Mouse (Mus musculus): Measurements from ENCODE around the gene Lhx4. TPM values are rescaled to one million over a fixed set of nuclear protein-coding genes. Genes with fewer than 3 reads are reported as not detected.

Lhx4 gene
- polyA plus RNA-seq, 1 experiment from 2014 or later, result 3.4 TPM

DNA sequence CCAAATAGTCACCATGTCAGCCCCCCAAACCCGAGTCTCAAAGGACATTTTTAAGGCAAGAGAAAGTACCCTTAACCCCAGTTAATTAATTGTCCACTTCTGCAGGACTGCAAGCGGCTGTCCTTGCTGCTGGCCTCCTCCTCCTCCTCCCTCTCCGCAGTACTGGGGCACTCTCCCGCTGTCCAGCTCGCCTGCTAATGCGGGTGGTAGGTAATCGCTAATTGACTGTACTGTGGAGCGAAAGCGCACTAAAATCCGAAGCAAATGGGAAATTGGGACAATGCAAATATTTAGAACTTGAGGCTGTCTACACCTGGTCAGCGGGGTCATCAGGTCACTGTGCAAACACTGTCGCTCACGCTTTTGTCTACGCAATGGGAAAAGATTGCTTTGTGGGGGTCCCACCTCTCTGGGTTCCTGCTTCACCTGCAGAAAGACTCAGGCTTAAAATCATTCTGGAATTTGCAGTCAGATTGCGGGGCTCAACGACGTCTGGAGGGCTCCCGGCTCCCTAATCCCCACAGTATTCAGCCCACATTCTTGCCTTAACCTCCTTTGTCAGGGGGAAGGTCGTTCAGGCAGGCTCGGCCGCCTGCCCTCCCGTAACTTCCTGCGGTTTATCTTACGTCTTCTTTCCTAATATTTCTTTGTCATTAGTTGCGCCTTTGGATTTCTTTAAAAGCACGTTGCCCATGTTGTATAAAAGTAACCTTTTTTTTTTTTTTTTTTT, 15.2 kb downstream of the Lhx4 start:
- H3K36me3 ChIP-seq (replicated peaks; ENCODE audit: control insufficient read depth, insufficient read depth), result no peaks in the 10 kb centered on the region
- peaks cover 96% of the 10 kb centered on the region for H3K27me3 ChIP-seq (ENCODE audit: control insufficient read depth, insufficient read depth, low read length)
- ATAC-seq (ENCODE audit: low FRiP score) (no peak), DNase-seq (ENCODE audit: low spot score) (no peak)
- H3K9ac ChIP-seq, result no peak overlapping the region
- H3K27ac ChIP-seq, result no peak overlapping the region
- H3K4me2 ChIP-seq (replicated peaks), result 0 out of 2 replicates have a peak overlapping the region, but pooled peaks have one; percentile 10
- WGBS, result 1% methylated on average over 26 of the region's 26 CpGs
- H3K9me3 ChIP-seq (ENCODE audit: control insufficient read depth, low read length), result no peaks in the 10 kb centered on the region
- 0 out of 2 replicates have a peak, but pooled peaks cover 6% of the 10 kb centered on the region for H3K4me1 ChIP-seq (replicated peaks; ENCODE audit: control insufficient read depth, insufficient read depth, low read length)
- no peak overlapping the region for H3K4me3 ChIP-seq (replicated peaks; ENCODE audit: low read length)

DNA sequence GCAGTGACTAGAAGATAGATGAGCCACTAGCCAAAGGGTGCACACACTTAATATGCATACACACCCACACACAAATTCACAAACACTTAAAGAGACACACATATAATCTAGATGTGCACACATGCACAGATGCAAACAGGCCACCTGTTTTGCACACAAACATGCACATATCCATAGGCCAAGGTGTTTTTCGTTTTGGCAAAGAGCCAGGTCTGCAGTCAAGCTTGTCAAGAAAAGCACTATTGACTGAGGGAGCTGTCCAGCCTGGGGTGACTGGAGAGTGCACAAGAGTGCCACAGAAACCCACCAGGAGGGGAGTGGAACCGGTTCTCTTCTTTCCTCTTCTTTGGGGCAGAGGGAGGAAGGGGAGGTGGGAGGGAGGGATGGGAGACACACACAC, 20.3 kb downstream of the Lhx4 start:
- Histone ChIP-seq H3K4me3 (replicated peaks; ENCODE audit: low read length) (no peak overlapping the region), H3K9ac (no peak overlapping the region), H3K27me3 (ENCODE audit: control insufficient read depth, insufficient read depth, low read length) (peaks cover 97% of the 10 kb centered on the region), H3K27ac (no peak overlapping the region), H3K36me3 (replicated peaks; ENCODE audit: control insufficient read depth, insufficient read depth) (no peaks in the 10 kb centered on the region), H3K9me3 (ENCODE audit: control insufficient read depth, low read length) (no peaks in the 10 kb centered on the region), H3K4me1 (replicated peaks; ENCODE audit: control insufficient read depth, insufficient read depth, low read length) (no peaks in the 10 kb centered on the region), H3K4me2 (replicated peaks) (no peak overlapping the region)
- DNase-seq (ENCODE audit: low spot score) (no peak), ATAC-seq (ENCODE audit: low FRiP score) (no peak)
- WGBS, result 2% methylated on average over 2 of the region's 2 CpGs

DNA sequence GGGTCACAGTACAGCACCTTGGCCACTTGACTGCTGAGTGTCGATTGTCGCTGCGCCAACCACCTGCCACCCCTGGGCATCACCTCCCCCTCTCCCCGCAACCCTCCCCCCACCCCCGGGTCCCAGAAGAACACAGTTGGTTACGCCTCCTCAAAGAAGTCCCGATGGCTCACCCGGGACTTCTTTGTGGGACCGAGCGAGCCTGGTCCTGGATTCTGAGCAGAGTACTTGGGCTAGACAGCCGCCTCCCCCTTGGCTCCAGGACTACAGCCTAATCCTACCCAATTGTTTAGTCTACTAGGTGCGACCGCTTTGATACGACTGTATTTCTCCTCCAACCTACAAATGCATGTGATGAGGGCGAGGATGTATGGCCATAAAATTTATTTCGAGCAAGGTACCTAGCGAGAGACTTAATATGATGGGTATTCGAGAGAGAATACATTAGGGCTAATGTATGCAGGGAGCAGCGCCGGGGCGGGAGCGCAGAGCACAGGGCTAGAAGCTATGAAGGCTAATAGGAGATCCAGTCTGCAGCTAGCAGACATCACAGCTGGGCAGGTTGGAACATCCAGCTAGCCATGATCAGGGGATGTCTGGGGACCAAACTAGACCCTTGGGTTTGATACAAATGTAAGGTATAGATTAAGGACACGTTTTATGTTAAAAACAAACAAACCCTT, 22.2 kb downstream of the Lhx4 start:
- no peak overlapping the region for H3K4me3 ChIP-seq (replicated peaks; ENCODE audit: low read length)
- DNase-seq (ENCODE audit: low spot score), result no peak
- no peaks in the 10 kb centered on the region for H3K36me3 ChIP-seq (replicated peaks; ENCODE audit: control insufficient read depth, insufficient read depth)
- H3K9ac ChIP-seq, result no peak overlapping the region
- 1% methylated on average over 23 of the region's 23 CpGs for WGBS
- no peaks in the 10 kb centered on the region for H3K9me3 ChIP-seq (ENCODE audit: control insufficient read depth, low read length)
- H3K4me1 ChIP-seq (replicated peaks; ENCODE audit: control insufficient read depth, insufficient read depth, low read length), result no peaks in the 10 kb centered on the region
- ATAC-seq (ENCODE audit: low FRiP score), result no peak
- H3K27ac ChIP-seq, result no peak overlapping the region
- H3K27me3 ChIP-seq (ENCODE audit: control insufficient read depth, insufficient read depth, low read length), result peaks cover 96% of the 10 kb centered on the region
- H3K4me2 ChIP-seq (replicated peaks), result peak overlapping the region; percentile 35

DNA sequence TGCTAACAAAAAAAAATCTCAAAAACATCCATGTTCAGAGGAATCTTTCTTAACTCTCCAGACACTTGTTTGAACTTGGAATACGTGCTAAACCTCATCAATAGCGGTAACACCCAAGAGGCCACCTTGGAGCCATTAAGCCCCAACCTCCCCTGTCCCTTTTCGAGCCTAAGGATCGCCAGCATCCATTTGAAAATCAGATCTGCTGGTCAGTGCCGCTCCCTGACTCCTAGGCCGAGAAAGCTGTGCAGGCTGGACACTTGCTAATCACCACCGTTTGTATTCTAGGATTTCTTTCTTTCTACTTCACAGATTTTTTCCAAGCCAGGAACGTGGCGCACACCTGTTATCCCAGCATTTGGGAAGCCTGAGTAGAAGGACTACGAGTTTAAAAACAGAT, 23.7 kb downstream of the Lhx4 start:
- Histone ChIP-seq H3K4me2 (replicated peaks) (no peak overlapping the region), H3K9me3 (ENCODE audit: control insufficient read depth, low read length) (no peaks in the 10 kb centered on the region), H3K4me1 (replicated peaks; ENCODE audit: control insufficient read depth, insufficient read depth, low read length) (no peaks in the 10 kb centered on the region), H3K27me3 (ENCODE audit: control insufficient read depth, insufficient read depth, low read length) (peaks cover 94% of the 10 kb centered on the region), H3K9ac (no peak overlapping the region), H3K36me3 (replicated peaks; ENCODE audit: control insufficient read depth, insufficient read depth) (no peaks in the 10 kb centered on the region), H3K4me3 (replicated peaks; ENCODE audit: low read length) (no peak overlapping the region), H3K27ac (no peak overlapping the region)
- 31% methylated on average over 10 of the region's 10 CpGs for WGBS
- DNase-seq (ENCODE audit: low spot score) (no peak), ATAC-seq (ENCODE audit: low FRiP score) (no peak)

- ATAC-seq (ENCODE audit: low FRiP score) (no peak), DNase-seq (ENCODE audit: low spot score) (no peak)
- WGBS, result 57% methylated on average over 2 of the region's 2 CpGs
- peaks cover 4% of the 10 kb centered on the region; the same call in 1 of the 2 replicates for H3K4me1 ChIP-seq (replicated peaks; ENCODE audit: control insufficient read depth, insufficient read depth, low read length)
- H3K9me3 ChIP-seq (ENCODE audit: control insufficient read depth, low read length), result no peaks in the 10 kb centered on the region
- H3K36me3 ChIP-seq (replicated peaks; ENCODE audit: control insufficient read depth, insufficient read depth), result no peaks in the 10 kb centered on the region
- no peak overlapping the region for H3K9ac ChIP-seq
- no peak overlapping the region for H3K4me3 ChIP-seq (replicated peaks; ENCODE audit: low read length)
- H3K27me3 ChIP-seq (ENCODE audit: control insufficient read depth, insufficient read depth, low read length), result peaks cover 90% of the 10 kb centered on the region
- H3K27ac ChIP-seq, result no peak overlapping the region
- no peak overlapping the region for H3K4me2 ChIP-seq (replicated peaks)
These were observed 25.6 kb downstream of the Lhx4 start for GRCm38 (mm10) chr1:155725876-155726275.

DNA sequence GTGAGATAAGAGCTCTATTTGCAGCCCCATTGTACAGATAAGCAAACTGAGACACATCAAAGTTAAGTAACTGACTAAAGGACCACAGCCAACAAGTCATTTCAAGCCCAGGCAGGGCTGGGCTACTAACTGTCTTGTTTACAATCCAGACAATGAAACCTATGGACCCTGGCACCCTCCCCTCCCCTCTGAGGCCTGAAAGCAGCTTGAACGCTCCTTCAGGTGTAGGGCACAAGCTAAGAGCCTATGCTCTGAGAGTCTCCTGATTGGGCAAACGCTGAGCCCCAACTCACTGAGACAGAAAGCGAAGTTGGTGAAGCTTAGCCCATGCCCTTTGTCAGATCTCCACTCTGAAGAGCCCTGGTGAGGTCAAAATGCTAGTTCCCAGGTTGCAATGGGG, 27.2 kb downstream of the Lhx4 start:
- Histone ChIP-seq H3K27ac (no peak overlapping the region), H3K9me3 (ENCODE audit: control insufficient read depth, low read length) (no peaks in the 10 kb centered on the region), H3K27me3 (ENCODE audit: control insufficient read depth, insufficient read depth, low read length) (peaks cover 85% of the 10 kb centered on the region), H3K9ac (no peak overlapping the region), H3K4me1 (replicated peaks; ENCODE audit: control insufficient read depth, insufficient read depth, low read length) (peaks cover 4% of the 10 kb centered on the region; the same call in 1 of the 2 replicates), H3K4me3 (replicated peaks; ENCODE audit: low read length) (no peak overlapping the region), H3K36me3 (replicated peaks; ENCODE audit: control insufficient read depth, insufficient read depth) (no peaks in the 10 kb centered on the region), H3K4me2 (replicated peaks) (no peak overlapping the region)
- DNase-seq (ENCODE audit: low spot score) (no peak), ATAC-seq (ENCODE audit: low FRiP score) (no peak)
- 82% methylated on average over 3 of the region's 3 CpGs for WGBS

DNA sequence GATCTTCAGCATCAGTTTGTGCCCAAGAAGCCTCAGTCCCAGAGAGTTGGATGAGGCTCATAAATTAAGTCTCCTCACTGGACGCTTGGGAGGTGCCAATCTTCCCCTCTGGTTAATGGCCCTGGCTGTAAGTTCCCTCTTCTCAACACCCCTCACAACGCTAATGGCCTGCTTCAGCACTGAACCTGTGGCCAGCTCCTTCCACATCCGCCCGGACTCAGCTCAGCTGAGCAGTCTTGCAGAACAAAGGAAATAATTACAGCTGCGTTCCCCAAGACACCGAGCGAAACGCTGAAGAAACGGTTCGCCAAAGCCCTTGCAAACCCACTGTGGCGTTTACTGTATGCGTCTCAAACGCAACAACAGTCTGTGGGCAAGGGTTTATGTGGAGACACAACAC, 29.3 kb downstream of the Lhx4 start:
- H3K27ac ChIP-seq, result no peak overlapping the region
- H3K4me3 ChIP-seq (replicated peaks; ENCODE audit: low read length), result no peak overlapping the region
- peak overlapping the region; percentile 36 for H3K4me2 ChIP-seq (replicated peaks)
- H3K27me3 ChIP-seq (ENCODE audit: control insufficient read depth, insufficient read depth, low read length), result peaks cover 64% of the 10 kb centered on the region
- WGBS, result under 1% methylated on average over 13 of the region's 13 CpGs
- peak overlapping the region; percentile 7; the same call in 1 of the 2 replicates for H3K9ac ChIP-seq
- peaks cover 4% of the 10 kb centered on the region; the same call in 1 of the 2 replicates for H3K4me1 ChIP-seq (replicated peaks; ENCODE audit: control insufficient read depth, insufficient read depth, low read length)
- no peaks in the 10 kb centered on the region for H3K36me3 ChIP-seq (replicated peaks; ENCODE audit: control insufficient read depth, insufficient read depth)
- no peaks in the 10 kb centered on the region for H3K9me3 ChIP-seq (ENCODE audit: control insufficient read depth, low read length)
- peak; percentile 57; the same call in 1 of the 2 replicates for ATAC-seq (ENCODE audit: low FRiP score)
- DNase-seq (ENCODE audit: low spot score), result peak; percentile 63

DNA sequence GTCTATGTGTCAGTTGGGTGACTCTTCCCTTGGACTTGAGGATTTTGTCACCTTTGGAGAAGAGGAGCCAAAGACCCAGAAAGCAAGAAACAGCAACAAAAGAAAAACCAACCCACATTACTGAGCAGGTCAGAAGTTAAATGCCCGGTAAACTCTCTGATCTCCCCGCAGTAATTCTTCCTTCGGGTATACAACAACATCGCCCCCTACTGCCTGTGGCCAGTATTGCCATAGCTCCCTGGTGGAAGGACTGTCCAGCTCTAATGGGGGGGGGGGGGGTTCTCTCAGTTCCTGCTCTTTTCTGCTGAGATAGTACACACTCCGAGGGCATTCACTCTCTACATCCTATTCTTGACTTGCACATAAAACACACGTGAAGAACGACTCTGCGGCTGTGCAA, 30.0 kb downstream of the Lhx4 start:
- WGBS, result 28% methylated on average over 8 of the region's 8 CpGs
- peaks cover 4% of the 10 kb centered on the region; the same call in 1 of the 2 replicates for H3K4me1 ChIP-seq (replicated peaks; ENCODE audit: control insufficient read depth, insufficient read depth, low read length)
- no peaks in the 10 kb centered on the region for H3K9me3 ChIP-seq (ENCODE audit: control insufficient read depth, low read length)
- H3K9ac ChIP-seq, result no peak overlapping the region
- no peak overlapping the region for H3K27ac ChIP-seq
- peaks cover 59% of the 10 kb centered on the region for H3K27me3 ChIP-seq (ENCODE audit: control insufficient read depth, insufficient read depth, low read length)
- H3K36me3 ChIP-seq (replicated peaks; ENCODE audit: control insufficient read depth, insufficient read depth), result no peaks in the 10 kb centered on the region
- no peak overlapping the region for H3K4me3 ChIP-seq (replicated peaks; ENCODE audit: low read length)
- no peak overlapping the region for H3K4me2 ChIP-seq (replicated peaks)
- DNase-seq (ENCODE audit: low spot score), result no peak
- ATAC-seq (ENCODE audit: low FRiP score), result no peak

GRCm38 (mm10) chr1:155720006-155720405, 31.5 kb downstream of the Lhx4 start:
- Histone ChIP-seq H3K36me3 (replicated peaks; ENCODE audit: control insufficient read depth, insufficient read depth) (no peaks in the 10 kb centered on the region), H3K9me3 (ENCODE audit: control insufficient read depth, low read length) (no peaks in the 10 kb centered on the region), H3K4me1 (replicated peaks; ENCODE audit: control insufficient read depth, insufficient read depth, low read length) (peaks cover 4% of the 10 kb centered on the region; the same call in 1 of the 2 replicates), H3K27ac (no peak overlapping the region), H3K4me2 (replicated peaks) (no peak overlapping the region), H3K4me3 (replicated peaks; ENCODE audit: low read length) (no peak overlapping the region), H3K9ac (no peak overlapping the region), H3K27me3 (ENCODE audit: control insufficient read depth, insufficient read depth, low read length) (peaks cover 46% of the 10 kb centered on the region)
- no peak for ATAC-seq (ENCODE audit: low FRiP score)
- WGBS, result 48% methylated on average over 5 of the region's 5 CpGs
- DNase-seq (ENCODE audit: low spot score), result no peak
